In genomic region chr11:93550908-93551307, GRCm38 (mm10) we compare ENCODE assay signal across 9 mouse cellular contexts.
DNase-seq lines count a peak whose midpoint lies in the region; ATAC-seq and TF ChIP-seq lines count a peak whose summit lies in the region.
"Had no signal": no experiment of that assay in that cellular context is flagged by ENCODE, and none has a peak within 500 bp of the region (broad histone marks: within the 10 kb centered on the region; RNA-seq: fewer than 3 reads in every experiment).

No protein-coding gene starts in this region.

- no peak overlapping the region for H3K9ac ChIP-seq in kidney, embryonic 15.5 days
- H3K9ac ChIP-seq: embryonic facial prominence, embryonic 12.5 days had no signal

- peak; percentile 93 for TF ChIP-seq CTCF in E14TG2a.4 (conservative IDR thresholded peaks at IDR 0.05; ENCODE audit: low read length)
- TF ChIP-seq CTCF in layer of hippocampus, adult 2 months (conservative IDR thresholded peaks at IDR 0.05) = peak; percentile 92

- peak; percentile 16 for DNase-seq in kidney, adult 11 months
- peak; percentile 30 to 34 for DNase-seq in adrenal gland, adult 18-20 months (ENCODE audit: low spot score in 2 of 2)
- peak; percentile 49 for DNase-seq in embryonic facial prominence, embryonic 10.5 days (ENCODE audit: low spot score)
- peak; percentile 25 to 69 for DNase-seq in layer of hippocampus, adult 2 months (ENCODE audit: low spot score in 2 of 2)
- peak; percentile 57 for DNase-seq in right cerebral cortex, postnatal 4 days
- DNase-seq in urinary bladder, adult 18-20 months (ENCODE audit: low spot score in 2 of 2) = no peak

- H3K9me3 ChIP-seq in kidney, embryonic 15.5 days (replicated peaks) = no peaks in the 10 kb centered on the region
- no peaks in the 10 kb centered on the region for H3K9me3 ChIP-seq in E14TG2a.4 (ENCODE audit: low read length)
- H3K9me3 ChIP-seq in embryonic facial prominence, embryonic 10.5 days = no peaks in the 10 kb centered on the region
- H3K9me3 ChIP-seq: embryonic facial prominence, embryonic 12.5 days had no signal

- H3K4me1 ChIP-seq in kidney, embryonic 15.5 days = no peaks in the 10 kb centered on the region
- H3K4me1 ChIP-seq in E14TG2a.4 (replicated peaks; ENCODE audit: low read depth, low read length) = no peaks in the 10 kb centered on the region
- no peaks in the 10 kb centered on the region for H3K4me1 ChIP-seq in embryonic facial prominence, embryonic 10.5 days
- H3K4me1 ChIP-seq: embryonic facial prominence, embryonic 12.5 days had no signal

- H3K27ac ChIP-seq in kidney, embryonic 15.5 days = no peak overlapping the region
- no peak overlapping the region for H3K27ac ChIP-seq in embryonic facial prominence, embryonic 10.5 days (replicated peaks)
- H3K27ac ChIP-seq in layer of hippocampus, adult 2 months = no peak overlapping the region
- H3K27ac ChIP-seq: embryonic facial prominence, embryonic 12.5 days had no signal

- no peak overlapping the region for H3K4me3 ChIP-seq in kidney, embryonic 15.5 days (replicated peaks)
- no peak overlapping the region for H3K4me3 ChIP-seq in E14TG2a.4 (replicated peaks; ENCODE audit: low read length)
- no peak overlapping the region for H3K4me3 ChIP-seq in embryonic facial prominence, embryonic 10.5 days
- H3K4me3 ChIP-seq in layer of hippocampus, adult 2 months = no peak overlapping the region
- H3K4me3 ChIP-seq: embryonic facial prominence, embryonic 12.5 days had no signal

- no peak for ATAC-seq in kidney, embryonic 15.5 days (replicated peaks; ENCODE audit: low FRiP score)

- no peaks in the 10 kb centered on the region for H3K36me3 ChIP-seq in kidney, embryonic 15.5 days
- no peaks in the 10 kb centered on the region for H3K36me3 ChIP-seq in E14TG2a.4 (ENCODE audit: insufficient read depth, low read length)
- no peaks in the 10 kb centered on the region for H3K36me3 ChIP-seq in embryonic facial prominence, embryonic 10.5 days (replicated peaks)
- H3K36me3 ChIP-seq: embryonic facial prominence, embryonic 12.5 days had no signal

- no peaks in the 10 kb centered on the region for H3K27me3 ChIP-seq in kidney, embryonic 15.5 days
- no peaks in the 10 kb centered on the region; the same call in 1 of the 2 replicates for H3K27me3 ChIP-seq in E14TG2a.4 (ENCODE audit: insufficient read depth, low read length)
- H3K27me3 ChIP-seq in embryonic facial prominence, embryonic 10.5 days (replicated peaks; ENCODE audit: low read depth, poor library complexity, severe bottlenecking) = no peaks in the 10 kb centered on the region
- H3K27me3 ChIP-seq: embryonic facial prominence, embryonic 12.5 days had no signal

- H3K4me2 ChIP-seq in kidney, embryonic 15.5 days = no peak overlapping the region
- H3K4me2 ChIP-seq: embryonic facial prominence, embryonic 12.5 days had no signal

- WGBS in kidney, embryonic 15.5 days = 8% methylated on average over 3 of the region's 3 CpGs
- WGBS in embryonic facial prominence, embryonic 10.5 days = 4% methylated on average over 3 of the region's 3 CpGs

Comparison
In these comparisons a context has a peak if more than half of its experiments do, and no peak if none do; other contexts are left out.
1. DNase-seq: peak in kidney, adult 11 months (single experiment), adrenal gland, adult 18-20 months (2 of 2), embryonic facial prominence, embryonic 10.5 days (single experiment), layer of hippocampus, adult 2 months (2 of 2) and right cerebral cortex, postnatal 4 days (single experiment); none in urinary bladder, adult 18-20 months (0 of 2).